Mouse (Mus musculus) frontal cortex, adult (tissue): Measurements from ENCODE around the gene Olfr612.
"Not testable (repeated sequence)": the region's sequence is repeated elsewhere in the genome, so short reads cannot be mapped to it uniquely, and the experiment has no call there.

ENCODE experiments used
- ATAC-seq: cut with Nextera tagmentation; 2 replicates; pipeline ENCODE4 v1.9.2; 2017; ENCODE audit warnings: mild to moderate bottlenecking, moderate library complexity, mixed read lengths; ENCODE audit not compliant: low TSS enrichment

Gene Olfr612

GRCm38 (mm10) chr7:103542617-103543016, at the start of gene Olfr612:
Gene Olfr612 (minus strand): TSS chr7:103542717.
- not testable (repeated sequence) for ATAC-seq

- no peak for ATAC-seq
These were observed 47.3 kb upstream of the Olfr612 start, which contains the start of gene Olfr618 for GRCm38 (mm10) chr7:103589803-103590202. Gene Olfr618 (plus strand): TSS chr7:103590103.

- no peak for ATAC-seq
These were observed 30.2 kb upstream of the Olfr612 start, which contains the start of gene Olfr617 for GRCm38 (mm10) chr7:103572761-103573160. Gene Olfr617 (plus strand): TSS chr7:103573061.

GRCm38 (mm10) chr7:103569043-103569442, 26.5 kb upstream of the Olfr612 start, which contains the start of gene Olfr616:
Gene Olfr616 (minus strand): TSS chr7:103569143.
- ATAC-seq: no peak

GRCm38 (mm10) chr7:103555779-103556178, 13.3 kb upstream of the Olfr612 start, which contains the start of gene Olfr615:
Gene Olfr615 (plus strand): TSS chr7:103556079.
- no peak for ATAC-seq

- ATAC-seq: no peak
These were observed 5.3 kb upstream of the Olfr612 start, which contains the start of gene Olfr613 for GRCm38 (mm10) chr7:103547774-103548173. Gene Olfr613 (plus strand): TSS chr7:103548074.

- ATAC-seq: not testable (repeated sequence)
These were observed 21.8 kb downstream of the Olfr612 start, which contains the start of gene Olfr611 for GRCm38 (mm10) chr7:103520746-103521145. Gene Olfr611 (minus strand): TSS chr7:103520846.

GRCm38 (mm10) chr7:103512022-103512421, 30.5 kb downstream of the Olfr612 start, which contains the start of gene Olfr610:
Gene Olfr610 (minus strand): TSS chr7:103512122.
- no peak for ATAC-seq

- ATAC-seq: no peak
These were observed 44.6 kb downstream of the Olfr612 start, which contains the start of gene Olfr609 for GRCm38 (mm10) chr7:103497962-103498361. Gene Olfr609 (minus strand): TSS chr7:103498062.
